Mouse (Mus musculus): ENCODE measurements around the gene Prkcq.
"Not testable (repeated sequence)": the region's sequence is repeated elsewhere in the genome, so short reads cannot be mapped to it uniquely, and the experiment has no call there.

Prkcq gene

GRCm38 (mm10) chr2:11288531-11288846 is 116.6 kb downstream of the Prkcq start:
- DNase-seq (ENCODE audit: inconsistent age in 2 of 2, low spot score in 1 of 2), result peak; percentile 70 to 93

- no peak for DNase-seq (ENCODE audit: inconsistent age in 2 of 2, low spot score in 1 of 2)
Measured at GRCm38 (mm10) chr2:11290931-11291330, 119.0 kb downstream of the Prkcq start.

- DNase-seq (ENCODE audit: inconsistent age in 2 of 2, low spot score in 1 of 2), result no peak
Measured at GRCm38 (mm10) chr2:11291570-11292405, 119.9 kb downstream of the Prkcq start.

- DNase-seq (ENCODE audit: inconsistent age in 2 of 2, low spot score in 1 of 2), result no peak
Measured at GRCm38 (mm10) chr2:11293144-11293543, 121.2 kb downstream of the Prkcq start.

GRCm38 (mm10) chr2:11294643-11295191 is 122.8 kb downstream of the Prkcq start:
- DNase-seq (ENCODE audit: inconsistent age in 2 of 2, low spot score in 1 of 2), result no peak

GRCm38 (mm10) chr2:11298811-11299210 is 126.9 kb downstream of the Prkcq start:
- no peak for DNase-seq (ENCODE audit: inconsistent age in 2 of 2, low spot score in 1 of 2)

- DNase-seq (ENCODE audit: inconsistent age in 2 of 2, low spot score in 1 of 2), result no peak
Measured at GRCm38 (mm10) chr2:11299366-11299765, 127.5 kb downstream of the Prkcq start.

GRCm38 (mm10) chr2:11300362-11300761 is 128.5 kb downstream of the Prkcq start:
- no peak for DNase-seq (ENCODE audit: inconsistent age in 2 of 2, low spot score in 1 of 2)

GRCm38 (mm10) chr2:11320241-11320640 is 148.3 kb downstream of the Prkcq start:
- peak in 1 of 2 experiments; percentile 73 for DNase-seq (ENCODE audit: inconsistent age in 2 of 2, low spot score in 1 of 2)

GRCm38 (mm10) chr2:11322396-11322795 is 150.5 kb downstream of the Prkcq start:
- DNase-seq (ENCODE audit: inconsistent age in 2 of 2, low spot score in 1 of 2), result no peak

GRCm38 (mm10) chr2:11327280-11327679 is 155.4 kb downstream of the Prkcq start:
- no peak for DNase-seq (ENCODE audit: inconsistent age in 2 of 2, low spot score in 1 of 2)

GRCm38 (mm10) chr2:11329407-11330224 is 157.7 kb downstream of the Prkcq start:
- DNase-seq (ENCODE audit: inconsistent age in 2 of 2, low spot score in 1 of 2), result peak; percentile 65 to 71

- peak; percentile 60 to 89 for DNase-seq (ENCODE audit: inconsistent age in 2 of 2, low spot score in 1 of 2)
Measured at GRCm38 (mm10) chr2:11331528-11332446, 159.9 kb downstream of the Prkcq start.

- no peak for DNase-seq (ENCODE audit: inconsistent age in 2 of 2, low spot score in 1 of 2)
Measured at GRCm38 (mm10) chr2:11332469-11332868, 160.6 kb downstream of the Prkcq start.

GRCm38 (mm10) chr2:11333301-11334017 is 161.6 kb downstream of the Prkcq start:
- DNase-seq (ENCODE audit: inconsistent age in 2 of 2, low spot score in 1 of 2), result peak in 1 of 2 experiments; percentile 50

GRCm38 (mm10) chr2:11336320-11336719 is 164.4 kb downstream of the Prkcq start:
- peak; percentile 30 to 54 for DNase-seq (ENCODE audit: inconsistent age in 2 of 2, low spot score in 1 of 2)

- peak in 1 of 2 experiments; percentile 49 for DNase-seq (ENCODE audit: inconsistent age in 2 of 2, low spot score in 1 of 2)
Measured at GRCm38 (mm10) chr2:11338931-11339839, 167.3 kb downstream of the Prkcq start.

- DNase-seq (ENCODE audit: inconsistent age in 2 of 2, low spot score in 1 of 2), result no peak
Measured at GRCm38 (mm10) chr2:11344691-11345090, 172.8 kb downstream of the Prkcq start.

GRCm38 (mm10) chr2:11346419-11346818 is 174.5 kb downstream of the Prkcq start:
- DNase-seq (ENCODE audit: inconsistent age in 2 of 2, low spot score in 1 of 2), result not testable (repeated sequence)

Data from adrenal gland, adult (tissue).